Mouse (Mus musculus) adrenal gland, postnatal 10 days (tissue): ENCODE data around the gene Ndufb4. TPM values are rescaled to one million over a fixed set of nuclear protein-coding genes. Genes with fewer than 3 reads are reported as not detected.

Experiments
- DNase-seq: peaks from one replicate; pipeline ENCODE4 v3.0.0; 2021; ENCODE audit warnings: mixed read lengths
- total RNA-seq, 2 experiments: library from RNA; stranded (reverse); gene quantifications; 2 replicates each; pipeline ENCODE4 v1.2.3; 2021

Ndufb4 gene
- total RNA-seq, 2 experiments from 2014 or later, result 154 TPM

- DNase-seq, result peak; percentile 41
Observed at GRCm38 (mm10) chr16:37636107-37636506, 18.1 kb downstream of the Ndufb4 start.

GRCm38 (mm10) chr16:37635095-37635494 lies 19.2 kb downstream of the Ndufb4 start:
- no peak for DNase-seq

- DNase-seq, result no peak
Observed at GRCm38 (mm10) chr16:37634578-37634977, 19.7 kb downstream of the Ndufb4 start.

DNA sequence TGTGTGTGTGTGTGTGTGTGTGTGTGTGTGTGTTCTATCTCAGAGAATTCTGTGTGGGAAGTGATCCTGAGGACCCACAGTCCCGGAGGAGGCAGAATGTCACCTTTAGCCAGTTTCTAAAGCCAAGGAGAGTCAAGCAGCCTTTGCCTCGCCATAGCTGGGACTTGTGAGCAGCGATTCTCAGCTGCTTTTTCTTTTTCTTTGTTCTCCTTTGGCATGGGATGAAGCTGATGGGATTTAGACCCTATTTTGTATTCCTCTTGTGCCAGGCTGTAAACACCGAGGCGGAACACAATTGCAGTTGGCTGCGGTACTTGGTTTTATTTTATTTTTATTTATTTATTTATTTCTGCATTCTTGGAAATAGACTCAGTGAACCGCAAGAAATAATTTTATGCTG lies 25.2 kb downstream of the Ndufb4 start:
- DNase-seq, result no peak

GRCm38 (mm10) chr16:37628336-37628735 lies 25.9 kb downstream of the Ndufb4 start:
- peak; percentile 22 for DNase-seq

- no peak for DNase-seq
Observed at GRCm38 (mm10) chr16:37626388-37626949, 27.8 kb downstream of the Ndufb4 start.

GRCm38 (mm10) chr16:37622919-37623318 lies 31.3 kb downstream of the Ndufb4 start:
- DNase-seq, result no peak

- DNase-seq, result no peak
Observed at GRCm38 (mm10) chr16:37622403-37622802, 31.9 kb downstream of the Ndufb4 start.

DNA sequence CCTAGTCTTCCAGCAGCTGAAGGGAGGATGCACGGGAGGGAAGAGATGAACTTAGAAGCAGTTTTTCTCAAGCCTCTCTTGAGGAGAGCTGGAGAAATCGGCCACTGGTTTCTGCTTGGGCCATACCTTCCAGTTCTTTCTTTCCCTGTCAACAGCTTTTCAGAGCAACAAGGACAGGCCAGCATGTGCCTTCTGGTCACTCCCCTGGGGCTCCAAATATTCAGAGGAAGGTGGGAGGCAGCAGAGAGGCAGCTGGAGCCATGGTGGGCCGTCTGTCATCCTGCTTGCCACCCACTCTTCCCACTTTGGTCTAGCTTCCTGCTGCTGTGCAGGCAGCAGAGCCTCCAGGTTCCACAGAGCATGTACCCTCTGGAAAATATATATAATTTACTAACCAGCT lies 36.6 kb downstream of the Ndufb4 start:
- no peak for DNase-seq

GRCm38 (mm10) chr16:37616104-37616503 lies 38.1 kb downstream of the Ndufb4 start:
- DNase-seq, result no peak

- no peak for DNase-seq
Observed at GRCm38 (mm10) chr16:37615429-37615828, 38.8 kb downstream of the Ndufb4 start.

DNA sequence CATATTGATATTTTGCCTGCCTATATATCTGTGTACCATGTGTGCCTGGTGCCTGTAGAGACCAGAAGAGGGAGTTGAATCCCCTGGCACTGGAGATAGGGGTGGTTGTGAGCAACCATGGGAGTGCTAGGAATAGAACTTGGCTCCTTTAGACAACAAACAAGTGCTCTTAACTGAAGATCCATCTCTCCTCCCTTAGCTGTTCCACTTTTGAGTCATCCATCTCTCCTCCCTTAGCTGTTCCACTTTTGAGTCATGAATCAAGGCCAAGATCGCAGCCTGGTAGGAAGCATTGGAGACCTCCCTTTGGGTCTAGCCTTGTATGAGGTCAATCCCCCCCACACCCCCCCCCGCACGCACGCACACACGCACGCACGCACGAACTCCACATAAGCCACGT lies 39.7 kb downstream of the Ndufb4 start:
- DNase-seq, result no peak

DNA sequence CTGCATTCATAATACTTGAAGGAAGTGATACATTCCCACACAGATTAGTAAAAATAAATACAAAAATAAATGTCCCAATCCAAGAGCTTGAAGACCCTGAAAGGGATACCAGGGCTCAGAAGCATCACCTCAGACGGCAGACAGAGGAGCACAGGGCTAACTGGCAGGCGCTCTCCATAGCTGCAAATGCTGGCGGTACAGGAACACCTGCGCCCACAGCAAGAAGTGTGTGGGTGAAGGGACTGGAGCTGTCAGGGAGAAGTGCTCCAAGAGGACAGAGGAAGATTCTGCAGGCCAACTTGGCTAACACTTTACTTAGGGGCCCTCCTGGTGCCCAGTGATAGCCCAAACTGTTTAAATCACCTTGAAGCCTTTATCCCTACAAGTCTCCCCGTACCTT lies 42.2 kb downstream of the Ndufb4 start:
- DNase-seq, result no peak

GRCm38 (mm10) chr16:37611072-37611471 lies 43.2 kb downstream of the Ndufb4 start:
- DNase-seq, result no peak

DNA sequence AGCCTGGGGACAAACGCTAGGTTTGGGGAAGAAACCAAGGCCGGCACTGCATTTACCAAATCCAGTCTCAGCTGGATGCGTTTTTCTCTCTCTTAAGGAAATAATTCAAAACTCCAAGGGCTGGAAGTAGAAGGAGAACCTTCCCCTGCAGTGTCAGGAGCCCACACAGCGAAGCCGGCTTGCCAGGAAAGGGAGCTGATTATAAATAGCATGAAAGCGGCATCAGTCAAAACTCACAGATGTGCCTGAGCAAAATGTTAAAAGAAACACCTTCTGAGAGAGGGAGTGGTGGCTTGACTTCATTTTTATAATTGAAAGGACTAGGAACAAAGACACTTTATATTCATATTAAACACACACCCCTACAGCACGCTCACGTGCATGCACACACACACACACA lies 43.9 kb downstream of the Ndufb4 start:
- DNase-seq, result no peak

- no peak for DNase-seq
Observed at GRCm38 (mm10) chr16:37604243-37604642, 50.0 kb downstream of the Ndufb4 start.

DNA sequence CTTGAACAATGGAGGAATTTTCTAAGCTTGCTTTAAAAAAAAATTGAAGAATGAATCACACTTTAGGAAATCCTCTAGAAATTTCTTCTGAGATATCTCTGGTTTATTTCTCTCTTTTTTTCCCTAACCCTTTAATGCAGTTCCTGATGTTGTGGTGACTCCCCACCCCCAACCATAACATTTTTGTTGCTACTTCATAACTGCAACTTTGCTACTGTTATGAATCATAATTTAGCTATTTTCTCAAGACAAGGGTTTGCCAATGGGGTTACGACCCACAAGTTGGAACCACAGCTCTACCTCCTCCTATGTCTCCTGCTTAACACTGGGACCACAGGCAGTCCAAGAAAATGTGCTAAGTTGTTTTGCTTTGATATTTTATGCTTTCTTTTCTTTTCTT lies 50.8 kb downstream of the Ndufb4 start:
- DNase-seq, result no peak

- no peak for DNase-seq
Observed at GRCm38 (mm10) chr16:37599326-37599725, 54.9 kb downstream of the Ndufb4 start.

DNA sequence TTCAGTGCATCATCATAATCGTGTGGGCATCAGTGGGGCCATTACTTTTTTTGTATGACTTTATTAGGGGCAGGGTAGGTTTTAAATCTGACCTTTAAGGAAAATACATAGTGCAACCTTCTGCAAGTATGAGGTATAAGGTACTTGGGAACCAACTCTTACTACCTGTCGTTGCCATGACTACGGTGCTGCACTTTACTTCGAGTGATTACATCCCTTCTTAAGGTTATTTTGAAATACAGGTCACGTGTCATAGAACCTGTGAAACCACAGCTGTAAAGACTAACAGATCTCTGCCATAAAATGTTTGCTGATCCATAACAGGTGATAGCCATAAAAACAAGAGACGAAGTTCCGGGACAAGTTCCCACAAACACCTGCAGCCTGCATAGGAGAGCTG lies 55.8 kb downstream of the Ndufb4 start:
- DNase-seq, result no peak

- no peak for DNase-seq
Observed at GRCm38 (mm10) chr16:37597412-37597811, 56.8 kb downstream of the Ndufb4 start.

Other genes starting within 250 kb of the Ndufb4 start
- gene Gtf2e1, start 114.7 kb downstream of the Ndufb4 start, total RNA-seq, result 10 to 100 TPM; 13.8 to 14.2 TPM
- gene Rabl3, start 114.6 kb downstream of the Ndufb4 start, total RNA-seq, result 10 to 100 TPM; 11.1 to 13.1 TPM
- gene Hgd, start 74.3 kb downstream of the Ndufb4 start, total RNA-seq, result 10 to 100 TPM; 20.0 to 33.9 TPM
- 100 to 1,000 TPM; 215 to 264 TPM for gene Fstl1, start 122.4 kb upstream of the Ndufb4 start, total RNA-seq
- gene Gm36028, start 206.7 kb upstream of the Ndufb4 start, total RNA-seq, result under 1 TPM; 0.36 to 0.39 TPM
- 100 to 1,000 TPM; 160 to 216 TPM for gene Lrrc58, start 213.9 kb upstream of the Ndufb4 start, total RNA-seq